Mouse (Mus musculus) cerebellum, adult (tissue): ENCODE measurements around the gene Rab6b.

Source experiments
- ATAC-seq: cut with Nextera tagmentation; 2 replicates; pipeline ENCODE4 v1.9.2; 2017; ENCODE audit warnings: mild to moderate bottlenecking, moderate library complexity, mixed read lengths; ENCODE audit not compliant: insufficient number of reproducible peaks, low FRiP score, low TSS enrichment

Gene Rab6b

DNA sequence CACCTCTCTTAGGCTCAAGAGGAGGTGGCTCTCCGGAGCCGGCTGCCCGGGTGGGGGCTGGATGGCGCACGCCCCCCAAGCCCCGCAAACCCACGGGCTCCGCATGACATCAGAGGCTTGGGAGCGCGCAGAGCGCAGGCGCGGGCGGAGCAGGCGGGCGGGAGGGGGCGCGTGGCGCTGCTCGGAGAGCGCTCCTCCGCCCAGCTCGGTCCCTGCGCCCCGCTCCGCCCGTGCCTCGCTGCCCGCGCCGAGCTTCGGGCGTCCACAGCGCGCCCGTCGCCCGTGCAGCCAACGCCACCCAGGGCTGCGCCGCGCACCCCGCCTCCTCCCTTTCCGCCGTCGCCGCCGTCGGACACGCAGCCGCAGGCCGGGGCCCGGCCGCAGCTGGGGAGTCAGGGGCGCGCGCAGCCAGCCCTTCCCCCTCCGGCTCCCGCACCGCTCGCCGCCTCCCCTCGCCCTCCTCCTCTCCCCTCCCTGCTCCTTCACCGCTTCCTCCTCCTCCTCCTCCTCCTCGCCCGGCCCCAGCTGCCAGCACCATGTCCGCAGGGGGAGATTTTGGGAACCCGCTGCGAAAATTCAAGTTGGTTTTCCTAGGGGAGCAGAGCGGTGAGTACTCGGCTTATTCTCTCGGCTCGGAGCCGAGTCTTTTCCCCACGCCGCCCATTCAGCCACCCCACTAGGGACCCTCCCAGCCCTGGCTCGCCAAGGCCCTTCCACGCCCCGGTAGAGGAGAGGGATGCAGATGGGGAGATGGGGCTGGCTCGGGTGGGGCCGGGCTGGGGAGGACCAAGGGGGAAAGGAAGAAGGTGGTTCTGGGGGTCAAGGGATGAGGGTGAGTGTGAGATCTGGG lies at the start of gene Rab6b:
TSS of gene Rab6b (plus strand) at position 167 of the 850 bp plus-strand sequence.
- ATAC-seq: peak; percentile 73

DNA sequence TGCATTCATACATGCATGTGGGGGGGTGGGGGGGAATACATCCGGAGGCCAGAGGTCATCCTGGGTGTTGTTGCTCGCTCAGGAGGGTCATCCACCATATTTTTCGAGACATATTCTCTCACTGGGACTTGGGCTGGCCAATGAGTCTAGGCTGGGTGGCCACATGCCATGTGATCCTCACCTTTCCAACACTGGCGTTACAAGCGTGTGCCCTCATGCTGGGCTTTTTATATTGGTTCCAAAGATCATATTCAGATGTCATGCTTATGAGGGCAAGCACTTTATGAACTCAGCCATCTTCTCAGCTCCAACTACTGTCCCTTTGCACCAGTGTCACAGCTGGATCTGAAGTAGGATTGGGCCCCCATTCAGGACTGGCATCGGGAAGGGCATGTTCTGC lies 48.0 kb upstream of the Rab6b start:
- ATAC-seq: no peak

DNA sequence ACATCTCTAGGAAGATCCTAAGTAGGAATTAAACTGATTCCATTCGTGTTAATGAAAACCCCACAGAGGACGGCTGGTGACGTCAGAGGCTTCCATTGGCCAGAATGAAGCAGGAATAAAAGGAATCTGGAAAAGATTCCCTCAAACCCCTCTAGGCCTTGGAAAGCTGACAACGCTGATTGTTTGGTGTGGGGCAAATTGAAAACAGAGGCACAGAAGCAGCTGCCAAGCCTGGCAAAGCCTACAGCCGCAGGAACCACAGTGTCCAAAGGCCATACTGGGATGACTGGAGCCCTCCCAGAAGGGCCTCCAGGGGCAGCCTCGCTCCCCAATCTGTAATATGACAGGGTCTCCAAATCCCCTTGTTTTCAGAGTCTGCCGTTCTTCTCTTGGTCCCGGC lies 44.7 kb upstream of the Rab6b start:
- ATAC-seq: no peak

DNA sequence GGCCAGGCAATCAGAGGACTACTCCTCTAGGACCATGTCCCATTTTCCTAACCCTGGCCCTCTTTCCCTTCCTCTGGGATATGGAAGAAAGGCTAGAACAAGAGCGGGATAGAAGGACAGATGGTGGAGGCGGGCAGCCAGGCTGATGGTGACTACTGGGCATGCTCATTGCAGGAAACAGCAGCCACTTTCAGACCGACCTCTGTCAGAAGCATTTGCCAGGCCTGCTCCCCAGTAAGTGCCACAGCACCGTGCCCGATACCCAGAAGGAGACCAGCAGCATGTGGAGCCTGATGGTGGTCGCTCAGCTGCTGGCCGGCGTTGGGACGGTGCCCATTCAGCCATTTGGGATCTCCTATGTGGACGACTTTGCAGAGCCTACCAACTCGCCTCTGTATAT lies 43.9 kb upstream of the Rab6b start:
- ATAC-seq: peak; percentile 66

DNA sequence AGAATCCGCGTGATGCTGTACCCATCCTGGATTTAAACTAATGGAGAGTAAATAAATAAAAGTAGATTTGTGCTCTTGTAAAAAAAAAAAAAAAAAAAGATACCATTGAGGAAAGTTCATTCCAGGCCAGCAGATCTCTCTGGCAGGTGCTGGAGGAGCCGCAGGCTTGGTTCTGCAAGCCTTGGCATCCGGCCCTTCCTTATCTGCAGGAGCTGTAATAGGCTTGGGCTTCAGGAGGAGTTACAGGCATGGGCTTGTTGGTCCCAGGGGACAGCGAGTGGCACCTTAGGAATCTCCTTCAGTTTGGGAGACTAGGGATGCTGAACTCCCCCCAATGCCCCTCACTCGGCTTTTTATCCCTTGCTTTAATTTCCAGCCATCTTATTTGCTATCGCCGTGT lies 42.8 kb upstream of the Rab6b start:
- ATAC-seq: peak; percentile 51; the same call in 1 of the 2 replicates

DNA sequence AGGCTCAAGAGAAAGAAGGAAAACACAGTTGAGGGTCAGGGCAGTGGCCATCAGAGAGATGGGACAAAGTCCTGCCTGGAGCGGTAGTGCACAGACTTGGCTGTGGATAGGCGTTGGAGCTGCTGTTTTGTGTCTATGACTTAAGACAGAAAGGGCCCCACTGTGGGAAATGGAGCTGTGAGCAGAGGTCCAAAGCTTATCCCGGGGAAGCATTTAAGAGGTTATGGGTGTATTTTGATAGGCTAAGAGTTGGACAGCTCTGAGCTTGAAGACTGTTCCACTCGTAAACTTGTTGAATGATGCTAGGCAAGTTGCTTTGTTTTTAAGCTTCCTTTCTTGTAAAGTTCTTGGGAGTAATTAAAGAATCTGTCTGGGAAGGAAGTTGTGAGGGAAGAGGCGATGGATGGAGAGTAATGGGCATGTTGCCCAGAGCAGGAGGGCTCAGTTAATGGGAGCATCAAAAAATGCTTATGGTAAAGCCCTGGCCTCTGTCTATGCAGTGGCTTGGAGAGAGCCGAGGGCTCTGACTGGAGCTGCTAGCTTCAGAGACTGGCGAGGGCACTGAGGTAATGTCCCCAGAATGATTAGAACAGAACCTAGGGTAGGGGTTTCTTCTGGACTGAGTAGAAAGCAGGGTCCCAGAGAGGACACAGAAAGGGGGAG lies 39.9 kb upstream of the Rab6b start:
- ATAC-seq: no peak

DNA sequence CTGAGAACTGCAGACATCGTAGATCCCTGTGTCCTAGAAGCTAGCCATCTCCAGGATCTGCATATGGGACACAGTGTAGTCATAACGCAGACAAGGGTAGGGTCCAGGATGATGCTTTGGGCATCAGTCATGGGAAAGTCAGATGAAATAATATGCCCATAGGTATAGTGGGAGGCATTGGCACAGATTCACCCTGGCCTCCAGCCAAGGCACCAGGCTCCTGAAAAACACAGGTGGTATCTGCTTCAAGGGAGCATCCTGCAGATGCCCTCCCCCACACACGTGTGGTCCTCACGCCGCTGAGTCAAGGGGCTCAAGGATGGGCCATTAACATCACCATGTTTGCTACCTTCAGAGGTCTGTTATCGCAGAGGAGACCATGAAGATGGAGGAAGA lies 39.4 kb upstream of the Rab6b start:
- ATAC-seq: no peak

DNA sequence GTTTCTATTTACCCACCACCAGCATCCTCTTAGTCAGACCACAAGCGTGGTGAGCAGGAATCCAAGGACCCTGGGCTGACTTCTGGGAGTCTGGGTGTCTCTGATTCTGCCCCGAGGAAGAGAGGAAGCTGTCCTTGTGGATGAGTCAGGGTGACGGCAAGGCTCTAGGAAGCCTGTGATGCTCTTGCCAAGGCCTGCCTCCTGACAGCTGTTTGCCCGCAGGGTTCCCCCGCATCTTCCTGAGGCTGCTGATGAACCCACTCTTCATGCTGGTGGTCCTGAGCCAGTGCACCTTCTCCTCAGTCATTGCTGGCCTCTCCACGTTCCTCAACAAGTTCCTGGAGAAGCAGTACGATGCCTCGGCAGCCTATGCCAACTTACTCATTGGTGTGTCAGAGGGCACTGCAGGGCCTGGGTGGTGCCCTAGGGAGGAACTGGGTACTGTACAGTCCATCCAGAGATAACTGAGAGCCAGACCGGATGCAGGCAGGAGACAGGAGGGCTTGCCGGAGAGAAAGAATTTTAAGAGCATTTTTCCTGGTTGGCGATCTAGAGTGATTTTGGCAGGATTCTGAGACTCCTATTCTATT lies 38.6 kb upstream of the Rab6b start:
- ATAC-seq: no peak

DNA sequence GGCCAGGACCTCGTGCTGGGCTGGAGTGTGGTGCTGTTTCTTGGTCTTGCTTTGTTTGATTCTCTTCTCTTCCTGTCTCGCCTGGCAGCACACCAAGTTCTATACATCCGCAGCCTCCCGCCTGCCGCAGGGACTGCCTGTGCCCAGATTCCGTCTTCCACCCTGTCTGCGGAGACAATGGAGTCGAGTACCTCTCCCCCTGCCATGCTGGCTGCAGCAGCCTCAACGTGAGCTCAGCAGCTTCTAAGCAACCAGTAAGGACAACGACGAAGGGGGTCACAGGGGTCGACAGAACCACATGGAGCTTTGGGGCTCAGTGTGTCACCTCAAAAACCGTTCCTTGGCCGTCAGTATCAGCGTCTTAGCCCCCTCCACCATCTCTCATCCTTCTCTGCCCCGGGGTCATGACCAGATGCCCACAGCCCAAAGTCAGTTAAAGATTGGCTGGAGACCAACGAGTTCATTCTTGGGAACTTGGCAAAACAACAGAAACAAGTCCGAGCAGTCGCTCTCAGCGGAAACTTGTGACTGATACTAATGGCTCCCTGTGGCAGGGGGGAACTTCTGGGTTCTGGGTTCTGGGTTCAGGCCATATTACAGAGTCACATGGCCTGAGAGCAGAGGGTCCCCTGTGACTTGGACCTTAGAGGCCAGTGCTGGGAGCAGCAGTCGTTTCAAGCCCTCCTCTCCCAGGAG lies 34.6 kb upstream of the Rab6b start:
- no peak for ATAC-seq

DNA sequence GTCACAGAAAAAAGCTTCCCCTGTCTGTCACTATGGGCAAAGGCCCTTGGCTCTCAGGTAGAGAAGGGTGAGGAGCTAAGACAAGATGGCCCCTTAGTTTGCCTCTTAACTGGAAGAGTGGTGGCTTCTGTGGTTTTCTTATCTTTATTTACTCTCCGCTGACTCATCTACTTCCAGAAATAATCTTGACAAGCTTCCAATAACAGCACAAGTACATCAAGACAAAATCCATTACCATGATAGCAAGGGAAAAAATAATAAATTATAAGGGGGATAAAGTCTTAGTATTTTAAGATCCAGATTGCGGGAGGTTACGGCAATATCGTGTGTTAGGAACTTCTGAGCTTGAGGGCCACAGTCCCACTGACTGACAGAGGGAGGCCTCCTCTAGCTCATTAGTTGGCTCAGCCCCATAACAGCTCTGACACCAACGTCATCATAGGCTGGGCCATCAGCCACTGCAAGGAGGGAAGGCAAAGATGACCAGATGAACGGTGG lies 33.3 kb upstream of the Rab6b start:
- ATAC-seq: no peak

DNA sequence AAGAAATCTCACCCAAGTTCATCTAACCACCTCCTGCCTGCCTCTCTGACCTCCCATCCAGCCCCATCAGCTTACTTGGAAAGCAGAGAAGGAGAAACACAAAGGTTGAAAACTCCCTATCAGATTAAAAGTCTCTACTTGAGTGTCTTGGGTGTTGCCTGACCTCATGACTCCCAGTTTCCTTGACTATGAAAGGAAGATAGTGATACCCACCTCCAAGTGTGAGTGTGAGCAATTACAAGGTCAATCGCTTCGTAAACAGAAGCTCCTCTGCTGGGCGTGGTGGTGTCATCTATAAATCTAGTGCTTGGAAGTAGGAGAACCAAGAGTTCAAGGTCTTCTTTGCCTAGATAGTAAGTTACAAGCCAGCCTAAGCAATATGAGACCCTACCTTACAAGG lies 31.4 kb upstream of the Rab6b start:
- no peak for ATAC-seq

DNA sequence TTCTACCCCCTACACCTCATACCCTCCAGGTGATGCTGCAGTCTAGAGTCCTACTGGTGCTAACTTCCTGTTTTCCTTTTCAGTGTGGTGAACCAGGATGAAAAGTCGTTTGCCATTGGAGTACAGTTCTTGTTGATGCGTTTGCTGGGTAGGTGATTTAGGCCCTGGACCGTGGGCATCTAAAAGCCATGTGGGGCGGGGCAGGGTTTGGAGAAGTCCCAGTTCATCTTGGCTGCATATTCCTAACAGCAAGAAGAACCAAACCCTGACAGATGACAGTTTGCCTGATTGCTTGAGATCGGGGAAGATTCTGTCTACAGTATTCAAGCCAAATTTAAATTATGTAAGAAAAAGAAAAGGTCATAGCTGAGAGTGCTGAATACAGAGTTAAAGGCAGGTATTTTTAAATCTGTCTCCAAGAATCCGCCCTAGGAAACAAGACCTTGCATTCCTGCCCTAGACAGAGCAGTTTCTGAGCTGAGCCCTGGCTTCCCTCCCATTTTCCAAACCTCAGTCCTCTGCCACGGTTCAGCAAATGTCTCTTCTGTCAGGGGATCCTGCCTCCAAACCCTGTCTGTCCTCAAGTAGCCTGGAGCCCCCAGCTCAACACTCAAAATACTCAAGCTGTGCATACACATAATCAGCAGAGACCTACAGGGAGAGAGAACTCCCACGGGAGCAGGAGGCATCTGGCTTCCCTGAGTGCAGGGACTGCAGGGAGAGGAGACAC lies 29.2 kb upstream of the Rab6b start:
- ATAC-seq: no peak

DNA sequence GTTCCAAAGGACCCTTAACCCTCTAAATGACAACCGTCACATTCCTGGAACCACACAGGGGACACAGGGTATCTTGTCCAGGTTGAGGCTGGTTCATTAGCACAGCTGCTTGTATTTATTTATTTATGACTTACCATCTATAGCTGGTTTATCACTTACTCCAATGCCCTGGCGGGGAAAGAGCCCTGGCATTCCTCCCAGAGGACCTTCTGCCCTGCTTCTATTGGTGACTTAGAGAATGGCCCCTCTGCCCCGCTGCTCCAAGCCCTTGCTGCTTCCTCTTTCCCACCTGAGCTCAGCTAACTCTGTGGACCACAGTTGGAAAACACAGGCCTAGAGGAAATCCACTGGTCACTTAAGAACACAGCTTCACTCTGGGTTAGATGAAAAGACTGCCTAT lies 28.2 kb upstream of the Rab6b start:
- no peak for ATAC-seq

DNA sequence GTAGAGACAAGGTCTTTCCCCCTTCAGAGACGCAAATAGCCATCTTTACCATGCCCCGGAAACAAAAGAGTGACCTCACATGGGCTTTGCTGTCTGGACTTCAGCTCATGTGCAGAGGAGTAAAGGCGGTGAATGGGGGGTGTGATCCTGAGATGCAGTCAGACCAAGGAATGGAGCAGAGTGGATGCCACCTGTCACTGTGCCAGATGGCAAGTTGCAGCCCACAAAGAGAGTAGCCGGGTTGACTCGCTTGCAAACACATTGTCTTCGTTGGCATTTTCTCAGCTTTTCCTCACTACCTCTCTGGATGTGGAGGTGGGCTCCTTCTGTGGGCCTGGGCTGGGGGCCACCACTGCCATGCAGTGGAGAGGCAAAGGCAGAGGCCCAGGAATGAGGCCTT lies 24.9 kb upstream of the Rab6b start:
- no peak for ATAC-seq

DNA sequence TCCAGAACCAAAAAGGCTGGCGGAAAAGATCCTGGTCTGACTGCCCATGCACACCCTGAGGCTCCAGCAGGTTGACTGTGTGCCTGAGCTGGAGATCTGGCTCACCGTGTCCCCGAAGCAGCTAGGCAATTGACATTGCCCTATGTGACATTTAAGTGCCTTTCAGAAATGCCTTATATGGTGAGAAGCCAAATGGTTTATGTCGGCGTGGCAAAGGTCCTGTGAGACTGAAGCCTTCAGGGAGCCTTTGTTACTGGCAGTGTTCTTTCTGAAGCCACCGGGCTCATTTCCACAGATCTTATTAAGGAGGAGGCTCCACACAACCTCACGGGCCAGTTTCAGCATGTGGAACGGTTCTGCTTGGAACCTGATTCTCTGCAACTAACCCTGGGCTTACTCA lies 24.3 kb upstream of the Rab6b start:
- no peak for ATAC-seq

DNA sequence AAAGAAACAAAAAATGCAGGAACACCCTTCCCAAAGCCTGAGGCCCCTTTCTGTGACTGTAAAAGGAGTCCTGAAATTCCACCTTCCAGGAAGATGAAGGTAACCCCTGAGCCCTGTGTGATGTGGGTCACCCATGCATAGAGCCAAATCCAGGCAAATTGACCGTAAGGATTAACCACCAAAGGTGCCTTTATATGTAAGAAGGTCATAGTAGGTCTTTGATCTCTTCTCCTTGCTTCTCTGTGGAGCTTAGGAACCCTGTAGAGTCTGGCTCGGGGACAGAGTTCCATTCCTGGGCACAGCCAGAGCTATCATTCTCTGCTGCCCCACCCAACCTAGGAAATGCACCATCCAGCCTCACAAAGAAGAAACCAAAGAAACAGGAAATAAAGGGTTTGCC lies 22.9 kb upstream of the Rab6b start:
- no peak for ATAC-seq

DNA sequence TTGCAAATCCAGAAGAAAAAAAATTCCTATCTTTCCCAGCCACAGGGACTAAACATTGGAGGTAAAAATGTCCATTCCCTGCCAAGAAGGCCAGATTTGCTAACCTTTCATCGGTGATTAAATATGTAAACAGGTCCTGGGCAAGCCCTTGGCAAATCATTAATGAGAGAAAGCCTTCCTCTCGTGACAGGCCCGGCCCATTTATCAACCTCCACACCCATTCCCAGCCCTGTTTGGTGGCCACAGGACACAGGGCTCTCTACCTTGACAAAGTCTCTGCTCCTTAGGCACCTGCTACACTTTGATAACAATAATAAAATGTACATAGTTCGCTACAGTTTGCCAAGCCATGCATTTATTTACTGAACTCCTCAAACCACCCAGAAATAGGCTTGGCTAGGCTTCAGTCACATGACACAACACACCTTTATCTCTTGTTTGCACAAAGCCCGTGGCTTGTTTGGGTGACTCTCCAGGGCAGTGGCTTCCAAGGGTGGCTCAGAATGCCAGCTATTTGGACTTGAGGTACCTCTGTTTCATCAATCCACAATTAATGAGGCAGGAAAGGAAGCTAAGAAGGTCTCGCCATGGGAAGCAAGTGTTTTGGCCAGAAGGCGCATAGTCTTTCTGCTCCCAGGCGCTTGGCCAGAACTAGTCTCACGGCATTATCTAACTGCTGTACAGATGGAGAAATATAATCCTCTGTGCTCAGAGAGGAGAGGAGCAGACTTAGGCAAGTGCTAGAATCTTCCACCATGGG lies 21.3 kb upstream of the Rab6b start:
- peak; percentile 53 for ATAC-seq

DNA sequence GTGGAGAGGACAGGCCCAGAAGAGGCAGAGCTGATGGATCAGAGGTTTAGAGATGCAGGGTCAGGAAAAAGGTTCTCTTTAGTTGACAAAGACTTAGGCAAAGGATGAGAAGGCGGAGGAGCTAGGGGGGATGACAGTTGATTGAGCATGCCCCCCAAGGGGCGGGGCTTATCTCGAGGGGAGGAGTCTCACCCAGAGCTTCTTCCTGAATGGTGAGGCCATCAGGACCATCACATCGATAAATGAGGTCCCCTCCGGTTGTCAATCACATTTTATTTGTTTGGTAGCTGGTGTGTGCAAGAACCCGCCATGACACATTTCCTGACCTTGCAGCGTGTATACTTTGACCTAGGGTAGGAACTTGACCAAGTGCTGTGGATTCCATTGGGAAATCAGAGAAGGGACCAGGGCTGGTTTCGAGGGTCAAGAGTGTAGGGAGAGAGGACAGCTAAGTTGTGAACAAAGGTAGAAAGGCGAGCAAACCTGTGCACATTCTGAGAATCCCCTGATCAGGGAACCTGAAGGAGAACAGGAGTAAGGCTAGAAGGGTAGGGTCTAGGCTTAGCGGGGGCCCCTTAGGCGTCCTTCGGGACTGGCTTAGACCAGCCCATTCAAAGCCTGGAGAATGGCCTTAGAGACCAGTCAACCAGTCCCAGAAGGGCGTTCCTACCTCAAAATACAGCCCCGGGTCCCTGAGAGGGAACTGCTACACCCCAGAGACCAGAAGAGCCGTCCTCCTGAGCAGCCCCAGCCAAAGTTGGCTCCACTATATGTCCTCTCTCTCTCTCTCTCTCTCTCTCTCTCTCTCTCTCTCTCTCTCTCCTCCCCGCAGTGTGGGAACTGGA lies 20.3 kb upstream of the Rab6b start:
- ATAC-seq: no peak

DNA sequence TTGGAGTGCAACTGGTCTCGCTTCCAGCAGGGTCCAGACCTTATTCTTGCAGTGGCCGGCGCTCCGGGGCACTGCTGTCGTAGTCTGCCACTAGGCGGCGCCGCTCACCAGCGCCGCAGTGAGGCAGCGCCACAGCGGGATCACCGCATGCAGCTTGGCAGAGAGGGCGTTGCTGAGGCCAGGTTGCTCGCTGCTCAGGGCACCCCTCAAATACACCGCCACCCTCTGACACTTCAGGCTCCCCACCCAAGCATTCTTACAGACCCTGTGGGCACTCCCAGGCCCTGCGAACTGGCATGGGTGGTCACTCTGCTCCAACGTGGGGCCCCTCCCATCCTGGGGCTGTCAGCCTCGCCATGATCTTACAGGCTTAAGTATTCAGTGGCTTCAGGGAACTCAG lies 19.3 kb upstream of the Rab6b start:
- peak; percentile 82 for ATAC-seq
